Mouse (Mus musculus) cerebellum, postnatal 25 days (tissue): ENCODE data around the gene Slu7.
A peak's percentile ranks its signal among the peaks of the same experiment; 100 is the strongest.

Source experiments
- DNase-seq, 2 experiments: peaks; one replicate each; pipeline ENCODE4 v3.0.0; 2021; ENCODE audit warnings: mixed read lengths in 2 of 2

The Slu7 gene

GRCm38 (mm10) chr11:43492663-43493062 is 59.1 kb downstream of the Slu7 start:
- peak; percentile 83 to 88 for DNase-seq

- DNase-seq, result peak; percentile 87 to 91
Measured at GRCm38 (mm10) chr11:43493815-43494409, 60.4 kb downstream of the Slu7 start.

- DNase-seq, result no peak
Measured at GRCm38 (mm10) chr11:43495037-43495436, 61.5 kb downstream of the Slu7 start.

GRCm38 (mm10) chr11:43495532-43495931 is 62.0 kb downstream of the Slu7 start:
- peak in 1 of 2 experiments; percentile 68 for DNase-seq
